Mouse (Mus musculus): ENCODE data around the gene 2310030G06Rik. TPM values are rescaled to one million over a fixed set of nuclear protein-coding genes. Genes with fewer than 3 reads are reported as not detected.

The 2310030G06Rik gene
- polyA plus RNA-seq, 1 experiment from 2014 or later: 2.2 TPM

DNA sequence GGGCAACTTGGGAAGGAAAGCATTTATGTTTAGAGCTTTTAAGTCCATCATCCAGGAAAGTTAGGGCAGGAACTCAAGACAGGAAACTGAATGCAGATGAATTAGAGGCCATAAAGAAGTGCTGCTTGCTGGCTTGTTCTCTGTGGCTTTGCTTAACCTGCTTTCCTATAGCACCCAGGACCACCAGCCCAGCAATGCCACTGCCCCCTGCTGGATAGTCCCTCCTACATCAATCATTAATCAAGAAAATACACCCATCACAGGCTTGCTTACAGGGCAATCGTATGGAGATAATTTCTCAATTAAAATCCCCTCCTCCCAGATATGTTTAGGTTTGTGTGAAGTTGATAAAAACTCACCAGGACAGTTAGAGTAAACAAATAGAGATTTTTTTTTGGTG, 17.0 kb upstream of the 2310030G06Rik start:
- Histone ChIP-seq H3K27me3 (no peaks in the 10 kb centered on the region), H3K4me2 (no peak overlapping the region), H3K9ac (replicated peaks) (no peak overlapping the region), H3K36me3 (no peaks in the 10 kb centered on the region), H3K4me1 (replicated peaks) (peaks cover 4% of the 10 kb centered on the region), H3K9me3 (no peaks in the 10 kb centered on the region), H3K27ac (no peak overlapping the region), H3K4me3 (replicated peaks) (no peak overlapping the region)
- 74% methylated on average over 1 of the region's 1 CpGs for WGBS
- no peak for ATAC-seq (ENCODE audit: insufficient number of reproducible peaks, insufficient read depth, low FRiP score, low TSS enrichment, low read depth)

DNA sequence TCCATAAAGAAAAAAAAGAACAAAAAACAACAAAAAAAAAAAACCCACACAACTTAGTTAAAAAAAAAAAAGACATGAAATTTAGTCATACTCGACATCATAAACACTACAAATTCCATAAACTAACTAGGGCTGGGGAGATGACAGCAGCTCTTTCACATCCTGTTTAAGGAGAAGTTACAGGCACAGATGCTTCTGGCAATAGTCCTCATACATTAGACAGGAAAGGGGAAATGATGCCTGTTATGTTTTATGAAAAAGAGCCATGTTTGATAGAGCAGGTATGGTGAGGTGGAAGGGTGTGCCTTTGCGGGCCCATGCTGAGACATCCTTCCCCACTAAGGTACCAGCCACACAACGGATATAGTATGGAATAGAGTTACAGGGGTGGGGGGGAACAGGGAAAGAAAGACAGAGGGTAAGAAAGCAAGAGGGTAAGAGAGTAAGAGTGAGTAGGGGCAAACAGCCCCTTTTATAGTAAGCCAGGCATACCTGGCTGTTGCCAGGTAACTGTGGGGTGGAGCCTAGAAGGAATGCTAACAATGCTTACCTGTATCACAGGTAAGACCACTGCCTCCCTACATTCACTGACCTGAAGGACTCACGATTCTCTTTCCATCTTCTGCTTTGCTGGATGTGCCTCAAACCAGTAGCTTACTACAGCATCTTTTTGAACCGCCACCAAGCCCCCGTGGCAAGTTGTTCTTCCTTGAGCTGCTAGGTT, 15.3 kb upstream of the 2310030G06Rik start:
- no peak for ATAC-seq (ENCODE audit: insufficient number of reproducible peaks, insufficient read depth, low FRiP score, low TSS enrichment, low read depth)
- H3K4me3 ChIP-seq (replicated peaks): no peak overlapping the region
- H3K27me3 ChIP-seq: no peaks in the 10 kb centered on the region
- no peak overlapping the region for H3K27ac ChIP-seq
- H3K4me1 ChIP-seq (replicated peaks): no peaks in the 10 kb centered on the region
- H3K9me3 ChIP-seq: no peaks in the 10 kb centered on the region
- no peak overlapping the region for H3K9ac ChIP-seq (replicated peaks)
- 67% methylated on average over 6 of the region's 6 CpGs for WGBS
- H3K36me3 ChIP-seq: no peaks in the 10 kb centered on the region
- H3K4me2 ChIP-seq: no peak overlapping the region

DNA sequence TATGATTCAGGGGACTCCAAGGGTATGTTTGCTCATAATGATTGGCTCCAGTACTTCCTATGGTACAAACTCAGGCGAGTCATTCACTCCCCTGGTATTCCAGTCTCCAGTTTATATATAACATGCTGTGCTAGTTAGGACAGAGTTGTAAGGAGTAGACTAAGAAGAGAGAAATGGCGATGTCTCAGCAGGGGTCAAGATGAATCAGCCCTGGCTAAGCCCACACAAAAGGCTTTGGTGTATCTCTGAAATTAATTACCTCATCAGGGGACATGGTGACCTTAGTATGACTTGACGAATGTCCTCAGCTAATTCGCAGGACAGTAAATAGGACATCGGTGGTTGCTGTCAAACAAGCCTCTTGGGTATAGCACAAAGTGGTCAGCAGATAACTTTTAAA, 10.4 kb upstream of the 2310030G06Rik start:
- Histone ChIP-seq H3K27me3 (peaks cover 9% of the 10 kb centered on the region), H3K9ac (replicated peaks) (no peak overlapping the region), H3K4me3 (replicated peaks) (no peak overlapping the region), H3K4me2 (no peak overlapping the region), H3K36me3 (no peaks in the 10 kb centered on the region), H3K27ac (no peak overlapping the region), H3K4me1 (replicated peaks) (peaks cover 5% of the 10 kb centered on the region), H3K9me3 (no peaks in the 10 kb centered on the region)
- ATAC-seq (ENCODE audit: insufficient number of reproducible peaks, insufficient read depth, low FRiP score, low TSS enrichment, low read depth): no peak
- 60% methylated on average over 5 of the region's 5 CpGs for WGBS

DNA sequence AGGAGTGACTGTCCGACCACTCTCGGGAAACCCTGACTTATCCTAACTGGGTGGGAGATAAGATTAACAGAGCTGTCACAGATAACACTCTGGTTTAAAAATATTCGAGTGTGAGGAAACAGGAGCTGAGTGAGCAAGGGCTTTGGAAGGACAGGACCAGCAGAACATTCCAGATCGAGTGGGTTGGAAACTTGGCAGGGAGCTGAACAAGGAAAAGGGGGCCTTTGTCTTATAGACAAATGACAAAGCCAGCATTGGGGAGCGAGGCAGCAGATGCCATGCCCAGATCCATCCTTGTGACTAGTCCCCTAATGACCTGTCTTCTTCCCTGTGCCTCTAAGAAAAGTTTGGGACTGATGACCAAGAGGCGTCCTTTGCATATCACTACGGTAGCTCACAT, 7.6 kb upstream of the 2310030G06Rik start:
- H3K36me3 ChIP-seq: no peaks in the 10 kb centered on the region
- H3K9me3 ChIP-seq: no peaks in the 10 kb centered on the region
- ATAC-seq (ENCODE audit: insufficient number of reproducible peaks, insufficient read depth, low FRiP score, low TSS enrichment, low read depth): no peak
- H3K4me1 ChIP-seq (replicated peaks): peaks cover 5% of the 10 kb centered on the region
- H3K4me3 ChIP-seq (replicated peaks): no peak overlapping the region
- H3K9ac ChIP-seq (replicated peaks): no peak overlapping the region
- 75% methylated on average over 7 of the region's 7 CpGs for WGBS
- H3K4me2 ChIP-seq: no peak overlapping the region
- peaks cover 12% of the 10 kb centered on the region for H3K27me3 ChIP-seq
- no peak overlapping the region for H3K27ac ChIP-seq

DNA sequence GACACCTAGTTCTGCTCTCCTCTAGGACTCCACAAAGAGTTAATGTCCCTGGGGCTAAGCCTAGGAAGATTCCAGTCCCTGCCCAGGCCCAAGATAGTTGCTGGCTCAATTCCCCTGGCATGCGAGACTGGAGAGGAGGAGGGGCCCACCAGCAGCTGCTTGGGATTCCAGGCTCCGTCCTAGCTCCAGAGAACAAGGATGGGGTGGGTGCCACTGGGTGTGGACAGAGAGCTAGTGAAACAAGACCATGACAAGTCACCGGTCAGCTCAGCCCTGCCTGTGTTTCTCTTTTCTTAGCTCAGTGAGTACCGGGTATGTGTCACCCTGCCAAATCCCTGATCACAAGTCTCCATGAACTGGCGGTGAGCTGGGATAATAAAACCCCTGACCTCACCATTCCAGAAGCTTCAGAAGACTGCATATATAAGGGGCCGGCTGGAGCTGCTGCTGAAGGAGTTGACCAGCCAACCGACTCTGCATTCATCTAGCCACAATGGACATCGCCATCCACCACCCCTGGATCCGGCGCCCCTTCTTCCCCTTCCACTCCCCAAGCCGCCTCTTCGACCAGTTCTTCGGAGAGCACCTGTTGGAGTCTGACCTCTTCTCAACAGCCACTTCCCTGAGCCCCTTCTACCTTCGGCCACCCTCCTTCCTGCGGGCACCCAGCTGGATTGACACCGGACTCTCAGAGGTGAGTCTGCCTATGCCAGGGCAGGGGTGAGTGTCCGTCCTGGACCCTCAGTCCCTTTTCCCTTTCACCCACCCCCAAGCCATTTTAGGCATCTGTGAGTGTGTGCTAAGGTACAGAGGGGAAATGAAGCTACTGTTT, 6.7 kb upstream of the 2310030G06Rik start:
- Histone ChIP-seq H3K27ac (no peak overlapping the region), H3K4me2 (no peak overlapping the region), H3K4me3 (replicated peaks) (no peak overlapping the region), H3K9ac (replicated peaks) (no peak overlapping the region; the same call in 1 of the 2 replicates), H3K9me3 (no peaks in the 10 kb centered on the region), H3K4me1 (replicated peaks) (peaks cover 5% of the 10 kb centered on the region), H3K27me3 (peaks cover 12% of the 10 kb centered on the region), H3K36me3 (no peaks in the 10 kb centered on the region)
- peak; percentile 50; the same call in 1 of the 2 replicates for ATAC-seq (ENCODE audit: insufficient number of reproducible peaks, insufficient read depth, low FRiP score, low TSS enrichment, low read depth)
- WGBS: 69% methylated on average over 17 of the region's 17 CpGs

DNA sequence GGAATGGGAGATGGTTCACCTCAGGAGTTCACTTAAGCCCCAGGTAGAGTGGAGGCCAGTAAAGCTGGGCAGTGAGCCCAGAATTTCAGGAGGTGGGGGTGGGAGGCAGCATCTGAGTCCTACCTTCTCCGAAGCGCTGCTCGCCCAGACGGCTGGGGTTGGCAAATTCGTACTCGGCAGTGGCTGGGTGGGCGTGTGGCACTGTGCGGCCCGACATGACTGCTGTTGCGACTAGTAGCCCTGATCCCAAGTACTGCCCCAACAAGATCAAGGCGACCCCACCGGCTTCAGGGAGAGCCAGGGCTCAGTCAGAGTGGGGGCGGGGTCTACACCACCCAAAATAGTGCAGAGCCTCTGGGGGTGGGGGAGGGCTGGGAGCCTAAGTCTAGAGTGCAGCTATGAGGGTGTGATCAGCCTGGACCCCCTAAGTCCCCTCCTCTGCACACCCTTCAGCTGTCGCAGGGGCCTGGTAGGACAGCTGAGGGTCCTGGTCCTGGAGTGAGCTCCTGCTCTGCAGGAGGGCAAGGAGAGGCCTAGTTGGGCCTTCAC, 5.8 kb upstream of the 2310030G06Rik start, which contains the start of gene Hspb2:
Gene Hspb2, minus strand, starts transcription at position 301 of the 549 bp plus-strand sequence.
- Histone ChIP-seq H3K4me3 (replicated peaks) (no peak within 1 kb of the TSS), H3K27me3 (peaks cover 12% of the 10 kb centered on the region), H3K9ac (replicated peaks) (no peak within 1 kb of the TSS), H3K4me2 (no peak within 1 kb of the TSS), H3K36me3 (no peaks in the 10 kb centered on the region), H3K27ac (no peak within 1 kb of the TSS), H3K4me1 (replicated peaks) (peaks cover 5% of the 10 kb centered on the region), H3K9me3 (no peaks in the 10 kb centered on the region)
- WGBS: 66% methylated on average over 14 of the region's 14 CpGs
- peak; percentile 80 for ATAC-seq (ENCODE audit: insufficient number of reproducible peaks, insufficient read depth, low FRiP score, low TSS enrichment, low read depth)

DNA sequence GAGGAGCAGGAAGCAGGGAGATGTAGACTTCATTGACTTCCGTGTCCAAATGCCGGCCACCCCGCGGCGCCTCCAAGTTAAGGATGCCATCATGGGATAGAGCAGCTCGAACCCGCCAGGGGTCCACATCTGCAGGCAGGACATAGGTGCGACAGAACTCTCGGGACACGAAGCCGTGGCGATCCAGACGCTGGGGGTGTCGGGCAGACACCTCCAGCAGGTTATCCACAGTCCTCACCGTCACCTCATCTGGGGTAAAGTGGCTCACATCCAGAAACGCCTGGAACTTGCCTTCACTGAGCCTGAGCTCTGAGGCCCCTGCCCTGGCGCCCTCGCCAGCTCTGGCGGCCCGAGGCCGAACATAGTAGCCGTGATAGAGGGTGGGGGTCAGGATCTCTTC, 5.0 kb upstream of the 2310030G06Rik start, which contains the start of gene Cryab:
Gene Cryab, plus strand, starts transcription at position 3 of the 400 bp plus-strand sequence.
- ATAC-seq (ENCODE audit: insufficient number of reproducible peaks, insufficient read depth, low FRiP score, low TSS enrichment, low read depth): no peak
- no peak within 1 kb of the TSS for H3K9ac ChIP-seq (replicated peaks)
- WGBS: 69% methylated on average over 22 of the region's 22 CpGs

DNA sequence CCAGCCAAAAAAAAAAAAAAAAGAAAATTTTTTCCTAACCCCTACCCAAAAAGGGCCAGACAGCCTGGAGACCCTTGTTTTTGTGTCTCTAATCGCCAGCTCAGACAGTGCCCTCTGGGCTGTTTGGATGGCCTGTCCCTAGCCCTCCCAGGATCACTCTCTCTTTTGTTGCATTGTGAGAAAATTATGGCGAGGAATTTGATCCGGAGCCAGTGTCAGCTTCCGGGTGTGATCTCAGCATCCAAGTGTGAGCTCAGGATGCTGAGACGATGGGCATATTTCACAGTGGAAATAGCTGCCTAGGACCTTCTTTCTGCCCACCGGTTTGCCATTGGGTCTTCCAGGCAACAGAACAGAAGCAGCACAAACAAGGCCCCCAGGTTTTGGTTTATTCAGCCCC, 4.4 kb upstream of the 2310030G06Rik start:
- ATAC-seq (ENCODE audit: insufficient number of reproducible peaks, insufficient read depth, low FRiP score, low TSS enrichment, low read depth): no peak
- peaks cover 15% of the 10 kb centered on the region for H3K4me1 ChIP-seq (replicated peaks)
- H3K9me3 ChIP-seq: no peaks in the 10 kb centered on the region
- no peak overlapping the region for H3K9ac ChIP-seq (replicated peaks)
- 81% methylated on average over 6 of the region's 6 CpGs for WGBS
- peaks cover 12% of the 10 kb centered on the region for H3K27me3 ChIP-seq
- no peaks in the 10 kb centered on the region for H3K36me3 ChIP-seq
- H3K27ac ChIP-seq: no peak overlapping the region
- no peak overlapping the region for H3K4me2 ChIP-seq
- no peak overlapping the region for H3K4me3 ChIP-seq (replicated peaks)

More for the DNA sequence above, 5.0 kb upstream of the 2310030G06Rik start, which contains the start of gene Cryab:
- Histone ChIP-seq H3K4me2 (no peak within 1 kb of the TSS), H3K27ac (no peak within 1 kb of the TSS), H3K4me3 (replicated peaks) (no peak within 1 kb of the TSS), H3K9me3 (no peaks in the 10 kb centered on the region), H3K27me3 (peaks cover 12% of the 10 kb centered on the region), H3K4me1 (replicated peaks) (peaks cover 9% of the 10 kb centered on the region), H3K36me3 (no peaks in the 10 kb centered on the region)

DNA sequence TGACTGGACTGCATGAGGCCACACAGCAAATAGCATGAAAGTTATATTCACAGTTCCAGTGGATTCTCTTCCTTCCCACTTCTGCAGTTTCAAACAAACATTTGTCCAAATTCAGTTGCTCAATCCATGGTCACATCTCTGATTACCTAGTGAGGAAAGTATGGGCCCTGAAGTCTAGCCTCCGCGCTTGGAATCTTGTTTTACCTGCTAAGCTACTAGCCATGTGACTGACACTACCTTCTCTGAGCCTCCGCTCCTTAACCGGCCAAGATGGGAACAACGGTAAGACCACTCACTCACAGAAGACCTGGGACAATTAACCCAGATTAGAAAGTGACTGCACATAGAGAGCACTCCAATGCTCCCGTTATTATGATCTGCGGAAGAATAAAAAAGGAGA, 530 bp downstream of the 2310030G06Rik start:
- Histone ChIP-seq H3K27me3 (no peaks in the 10 kb centered on the region; the same call in 1 of the 2 replicates), H3K36me3 (no peaks in the 10 kb centered on the region), H3K9me3 (no peaks in the 10 kb centered on the region), H3K4me3 (replicated peaks) (peak overlapping the region; percentile 40), H3K27ac (0 out of 2 replicates have a peak overlapping the region, but pooled peaks have one; percentile 7), H3K4me2 (peak overlapping the region; percentile 69), H3K4me1 (replicated peaks) (peaks cover 10% of the 10 kb centered on the region), H3K9ac (replicated peaks) (peak overlapping the region; percentile 53)
- ATAC-seq (ENCODE audit: insufficient number of reproducible peaks, insufficient read depth, low FRiP score, low TSS enrichment, low read depth): no peak
- WGBS: 17% methylated on average over 7 of the region's 7 CpGs

DNA sequence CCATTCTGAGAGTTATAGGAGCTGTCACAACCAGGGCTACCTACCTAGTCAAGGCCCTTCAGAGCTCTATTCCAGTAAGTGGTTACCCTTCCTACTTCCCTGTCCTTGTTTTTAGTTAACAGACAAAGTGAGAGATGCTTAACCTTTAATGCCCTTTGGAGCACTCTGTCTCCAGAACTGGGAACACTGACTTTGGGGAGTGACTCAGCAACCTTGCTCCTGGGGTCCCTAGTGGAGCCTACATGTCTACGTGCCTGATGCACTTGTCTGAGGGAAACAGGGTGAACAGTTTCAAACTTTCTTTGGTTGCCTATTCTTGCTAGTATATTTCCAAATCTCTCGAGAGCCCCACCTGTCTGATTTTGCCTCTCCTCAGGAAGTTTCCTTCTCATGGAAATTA, 3.6 kb downstream of the 2310030G06Rik start:
- Histone ChIP-seq H3K4me1 (replicated peaks) (peaks cover 14% of the 10 kb centered on the region), H3K9me3 (no peaks in the 10 kb centered on the region), H3K9ac (replicated peaks) (no peak overlapping the region), H3K36me3 (no peaks in the 10 kb centered on the region), H3K4me2 (no peak overlapping the region), H3K27me3 (no peaks in the 10 kb centered on the region; the same call in 1 of the 2 replicates), H3K4me3 (replicated peaks) (no peak overlapping the region), H3K27ac (no peak overlapping the region)
- 69% methylated on average over 2 of the region's 2 CpGs for WGBS
- no peak for ATAC-seq (ENCODE audit: insufficient number of reproducible peaks, insufficient read depth, low FRiP score, low TSS enrichment, low read depth)

DNA sequence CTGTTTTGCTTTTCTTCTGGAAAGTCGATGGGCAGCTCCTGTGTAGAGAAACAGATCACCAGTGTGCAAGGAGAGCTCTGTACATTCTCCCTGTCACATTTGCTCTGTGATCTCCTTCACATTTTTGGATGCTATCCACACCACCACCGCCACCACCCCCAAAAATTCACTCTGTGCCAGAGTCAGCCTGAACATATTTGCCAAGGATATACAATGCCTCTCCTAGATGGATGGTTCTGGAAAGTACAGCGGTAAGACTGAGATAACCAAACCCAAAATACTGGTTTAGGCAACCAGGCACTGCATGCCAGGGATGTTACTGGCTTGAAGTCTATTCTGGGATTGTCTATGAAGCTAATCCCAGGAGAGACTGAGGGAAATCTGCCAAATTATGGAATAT, 4.1 kb downstream of the 2310030G06Rik start:
- peaks cover 14% of the 10 kb centered on the region for H3K4me1 ChIP-seq (replicated peaks)
- no peak overlapping the region for H3K9ac ChIP-seq (replicated peaks)
- no peak overlapping the region for H3K4me3 ChIP-seq (replicated peaks)
- no peak overlapping the region for H3K27ac ChIP-seq
- 91% methylated on average over 3 of the region's 3 CpGs for WGBS
- H3K27me3 ChIP-seq: no peaks in the 10 kb centered on the region; the same call in 1 of the 2 replicates
- no peaks in the 10 kb centered on the region for H3K9me3 ChIP-seq
- no peak overlapping the region for H3K4me2 ChIP-seq
- no peak for ATAC-seq (ENCODE audit: insufficient number of reproducible peaks, insufficient read depth, low FRiP score, low TSS enrichment, low read depth)
- H3K36me3 ChIP-seq: no peaks in the 10 kb centered on the region
